Mouse (Mus musculus): ENCODE data around the gene Rem2.

Gene Rem2

GRCm38 (mm10) chr14:54492345-54493131 lies 16.6 kb downstream of the Rem2 start:
- no peak for DNase-seq

- DNase-seq = no peak
These were observed 17.3 kb downstream of the Rem2 start for GRCm38 (mm10) chr14:54493236-54493635.

GRCm38 (mm10) chr14:54494234-54494633 lies 18.3 kb downstream of the Rem2 start:
- DNase-seq = peak; percentile 86 to 89

- DNase-seq = no peak
These were observed 20.8 kb downstream of the Rem2 start for GRCm38 (mm10) chr14:54496706-54497105.

- DNase-seq = no peak
These were observed 23.4 kb downstream of the Rem2 start for GRCm38 (mm10) chr14:54499330-54499729.

- no peak for DNase-seq
These were observed 25.5 kb downstream of the Rem2 start for GRCm38 (mm10) chr14:54501365-54501764.

GRCm38 (mm10) chr14:54503092-54503491 lies 27.2 kb downstream of the Rem2 start:
- no peak for DNase-seq

- no peak for DNase-seq
These were observed 33.9 kb downstream of the Rem2 start for GRCm38 (mm10) chr14:54509774-54510173.

- DNase-seq = no peak
These were observed 40.9 kb downstream of the Rem2 start for GRCm38 (mm10) chr14:54516710-54517310.

- no peak for DNase-seq
These were observed 47.7 kb downstream of the Rem2 start for GRCm38 (mm10) chr14:54523600-54523999.

- DNase-seq = peak; percentile 88 to 89
These were observed 51.5 kb downstream of the Rem2 start for GRCm38 (mm10) chr14:54527227-54528006.

GRCm38 (mm10) chr14:54528007-54528393 lies 52.1 kb downstream of the Rem2 start:
- DNase-seq = peak in 1 of 2 experiments; percentile 14

- DNase-seq = peak; percentile 93 to 97
These were observed 52.7 kb downstream of the Rem2 start for GRCm38 (mm10) chr14:54528446-54529111.

Measured in cerebellum, postnatal 10 days (tissue).